In genomic region chr8:106929921-106930320, GRCm38 (mm10) we compare ENCODE assay signal across 14 mouse cellular contexts. TPM values are rescaled to one million over a fixed set of nuclear protein-coding genes. Genes with fewer than 3 reads are reported as not detected.
DNase-seq lines count a peak whose midpoint lies in the region; ATAC-seq and TF ChIP-seq lines count a peak whose summit lies in the region.
"Had no signal": no experiment of that assay in that cellular context is flagged by ENCODE, and none has a peak within 500 bp of the region (broad histone marks: within the 10 kb centered on the region; RNA-seq: fewer than 3 reads in every experiment).

No protein-coding gene starts in this region.

- DNase-seq in kidney, adult 9 months: peak; percentile 27
- no peak for DNase-seq in kidney, postnatal 36 days
- no peak for DNase-seq in spleen, adult 2 months (ENCODE audit: low read depth in 1 of 2, low spot score in 2 of 2)
- no peak for DNase-seq in spleen, postnatal 14 days (ENCODE audit: low spot score in 2 of 2)
- no peak for DNase-seq in intestine, embryonic 14.5 days (ENCODE audit: low spot score)
- no peak for DNase-seq in stomach, postnatal 0 days (ENCODE audit: low spot score)
- DNase-seq in midbrain, embryonic 14.5 days: no peak
- DNase-seq: cerebellum, adult 18-20 months; retina, postnatal 1 day had no signal

- H3K9me3 ChIP-seq in intestine, embryonic 14.5 days (ENCODE audit: control insufficient read depth, low read length): no peaks in the 10 kb centered on the region
- H3K9me3 ChIP-seq in stomach, postnatal 0 days (ENCODE audit: control insufficient read depth, low read length): no peaks in the 10 kb centered on the region
- H3K9me3 ChIP-seq in midbrain, embryonic 14.5 days (ENCODE audit: control insufficient read depth, low read length): no peaks in the 10 kb centered on the region
- H3K9me3 ChIP-seq: midbrain, embryonic 13.5 days; neural tube, embryonic 12.5 days had no signal

- no peak overlapping the region for H3K4me3 ChIP-seq in spleen, adult 2 months (ENCODE audit: extremely low read depth, insufficient read depth, insufficient read length)
- H3K4me3 ChIP-seq in intestine, embryonic 14.5 days (ENCODE audit: low read depth, low read length): no peak overlapping the region
- H3K4me3 ChIP-seq in stomach, postnatal 0 days (ENCODE audit: low read depth, low read length): no peak overlapping the region
- H3K4me3 ChIP-seq in midbrain, embryonic 14.5 days (replicated peaks; ENCODE audit: low read depth, low read length): no peak overlapping the region
- H3K4me3 ChIP-seq: midbrain, embryonic 13.5 days; neural tube, embryonic 12.5 days had no signal

- peaks cover 3% of the 10 kb centered on the region; the same call in 1 of the 2 replicates for H3K27me3 ChIP-seq in spleen, adult 2 months (ENCODE audit: control insufficient read depth, insufficient read depth, low read length)
- H3K27me3 ChIP-seq in intestine, embryonic 14.5 days (replicated peaks; ENCODE audit: control insufficient read depth, insufficient read depth, low read length): no peaks in the 10 kb centered on the region
- no peaks in the 10 kb centered on the region for H3K27me3 ChIP-seq in stomach, postnatal 0 days (ENCODE audit: control insufficient read depth, insufficient read depth, low read length)
- no peaks in the 10 kb centered on the region; the same call in 1 of the 2 replicates for H3K27me3 ChIP-seq in midbrain, embryonic 14.5 days (ENCODE audit: control insufficient read depth, insufficient read depth, low read length)
- H3K27me3 ChIP-seq: CH12.LX had no signal

- H3K4me2 ChIP-seq in intestine, embryonic 14.5 days (ENCODE audit: low read length): no peak overlapping the region
- H3K4me2 ChIP-seq in stomach, postnatal 0 days (replicated peaks; ENCODE audit: low read depth): no peak overlapping the region
- H3K4me2 ChIP-seq in midbrain, embryonic 14.5 days (ENCODE audit: low read length): no peak overlapping the region
- H3K4me2 ChIP-seq: hindbrain, embryonic 14.5 days; midbrain, embryonic 13.5 days; neural tube, embryonic 12.5 days had no signal

- TF ChIP-seq EP300 in stomach, postnatal 0 days (optimal IDR thresholded peaks at IDR 0.05): no peak

- no peaks in the 10 kb centered on the region for H3K4me1 ChIP-seq in spleen, adult 2 months (ENCODE audit: control insufficient read depth, insufficient read depth, insufficient read length)
- H3K4me1 ChIP-seq in intestine, embryonic 14.5 days (replicated peaks; ENCODE audit: control insufficient read depth, insufficient read depth, low read length): peaks cover 9% of the 10 kb centered on the region; the same call in 1 of the 2 replicates
- peaks cover 3% of the 10 kb centered on the region; the same call in 1 of the 2 replicates for H3K4me1 ChIP-seq in stomach, postnatal 0 days (replicated peaks; ENCODE audit: control insufficient read depth, insufficient read depth)
- peaks cover 7% of the 10 kb centered on the region; the same call in 1 of the 2 replicates for H3K4me1 ChIP-seq in midbrain, embryonic 14.5 days (ENCODE audit: control insufficient read depth, insufficient read depth, low read length)

- no peak for TF ChIP-seq CTCF in spleen, adult 2 months (IDR thresholded peaks at IDR 0.05; ENCODE audit: extremely low read depth, insufficient read depth, insufficient read length, insufficient replicate concordance)
- TF ChIP-seq CTCF in stomach, postnatal 0 days (IDR thresholded peaks at IDR 0.05; ENCODE audit: low read depth): no peak

- no peak for ATAC-seq in intestine, embryonic 14.5 days (replicated peaks; ENCODE audit: low FRiP score, low TSS enrichment, low read depth)
- ATAC-seq in stomach, postnatal 0 days (ENCODE audit: low FRiP score, low TSS enrichment): no peak
- no peak for ATAC-seq in midbrain, embryonic 14.5 days (ENCODE audit: low FRiP score, low TSS enrichment)
- ATAC-seq: forebrain, embryonic 14.5 days; midbrain, embryonic 13.5 days had no signal

- TF ChIP-seq POLR2A in spleen, adult 2 months (IDR thresholded peaks at IDR 0.05; ENCODE audit: low read depth, low read length): no peak

- no peak overlapping the region for H3K9ac ChIP-seq in intestine, embryonic 14.5 days (ENCODE audit: low read length)
- no peak overlapping the region for H3K9ac ChIP-seq in stomach, postnatal 0 days (ENCODE audit: low read length)
- no peak overlapping the region for H3K9ac ChIP-seq in midbrain, embryonic 14.5 days (replicated peaks; ENCODE audit: low read length)
- H3K9ac ChIP-seq: hindbrain, embryonic 14.5 days; midbrain, embryonic 13.5 days; neural tube, embryonic 12.5 days had no signal

- no peaks in the 10 kb centered on the region for H3K36me3 ChIP-seq in spleen, adult 2 months (ENCODE audit: control insufficient read depth, insufficient read depth, low read length)
- H3K36me3 ChIP-seq in intestine, embryonic 14.5 days (ENCODE audit: control insufficient read depth, insufficient read depth, low read length): no peaks in the 10 kb centered on the region
- H3K36me3 ChIP-seq in stomach, postnatal 0 days (ENCODE audit: control insufficient read depth, insufficient read depth, low read length): no peaks in the 10 kb centered on the region
- no peaks in the 10 kb centered on the region for H3K36me3 ChIP-seq in midbrain, embryonic 14.5 days (ENCODE audit: control insufficient read depth, insufficient read depth, low read length)
- H3K36me3 ChIP-seq: midbrain, embryonic 13.5 days; neural tube, embryonic 12.5 days had no signal

- 91% methylated on average over 5 of the region's 5 CpGs for WGBS in spleen, adult 2 months
- 82% methylated on average over 5 of the region's 5 CpGs for WGBS in intestine, embryonic 14.5 days
- WGBS in stomach, postnatal 0 days: 45% methylated on average over 5 of the region's 5 CpGs
- 87% methylated on average over 5 of the region's 5 CpGs for WGBS in midbrain, embryonic 14.5 days

- H3K27ac ChIP-seq in spleen, adult 2 months (ENCODE audit: insufficient read depth, low read length): peak overlapping the region; percentile 33; the same call in 1 of the 2 replicates
- H3K27ac ChIP-seq in intestine, embryonic 14.5 days (ENCODE audit: low read depth): peak overlapping the region; percentile 48; the same call in 1 of the 2 replicates
- H3K27ac ChIP-seq in stomach, postnatal 0 days (replicated peaks): peak overlapping the region; percentile 74
- H3K27ac ChIP-seq in midbrain, embryonic 14.5 days (replicated peaks; ENCODE audit: low read depth, low read length): no peak overlapping the region
- H3K27ac ChIP-seq: hindbrain, embryonic 14.5 days; midbrain, embryonic 13.5 days; neural tube, embryonic 12.5 days had no signal

RNA-seq across cellular contexts. Expression of gene Sntb2, which starts 5.6 kb away (rescaled TPM):
- 4.9 and 5.5 TPM in 2 replicates for polyA plus RNA-seq in spleen, adult 2 months (2012; rRNA removed)
- 15.1 TPM in 2 replicates for polyA plus RNA-seq in intestine, embryonic 14.5 days (2014; fragmentation: Nextera tagmentation; extraction: Ambion mirVana)
- 9.1 and 10.2 TPM in 2 replicates for polyA plus RNA-seq in stomach, postnatal 0 days (2015; fragmentation: Nextera tagmentation; extraction: Ambion mirVana)
- 3.5 and 3.9 TPM in 2 replicates for polyA plus RNA-seq in midbrain, embryonic 14.5 days (2014; fragmentation: Nextera tagmentation; extraction: Ambion mirVana)

RNA-seq across cellular contexts. Expression of gene Utp4, which starts 36.5 kb away (rescaled TPM):
- 13.6 and 15.5 TPM in 2 replicates for polyA plus RNA-seq in spleen, adult 2 months (2012; rRNA removed)
- polyA plus RNA-seq in intestine, embryonic 14.5 days (2014; fragmentation: Nextera tagmentation; extraction: Ambion mirVana): 79.6 and 85.4 TPM in 2 replicates
- polyA plus RNA-seq in stomach, postnatal 0 days (2015; fragmentation: Nextera tagmentation; extraction: Ambion mirVana): 30.4 and 33.7 TPM in 2 replicates
- 39.8 and 44.8 TPM in 2 replicates for polyA plus RNA-seq in midbrain, embryonic 14.5 days (2014; fragmentation: Nextera tagmentation; extraction: Ambion mirVana)

RNA-seq across cellular contexts. Expression of gene Has3, which starts 59.9 kb away (rescaled TPM):
- polyA plus RNA-seq in spleen, adult 2 months (2012; rRNA removed): 0.11 and 0.15 TPM in 2 replicates
- polyA plus RNA-seq in intestine, embryonic 14.5 days (2014; fragmentation: Nextera tagmentation; extraction: Ambion mirVana): 0.14 and 0.19 TPM in 2 replicates
- 0.28 and 0.40 TPM in 2 replicates for polyA plus RNA-seq in stomach, postnatal 0 days (2015; fragmentation: Nextera tagmentation; extraction: Ambion mirVana)
- polyA plus RNA-seq in midbrain, embryonic 14.5 days (2014; fragmentation: Nextera tagmentation; extraction: Ambion mirVana): 0.70 and 1.8 TPM in 2 replicates
